Mouse (Mus musculus): ENCODE data around the gene 1500009L16Rik.
A peak's percentile ranks its signal among the peaks of the same experiment; 100 is the strongest.

1500009L16Rik gene

DNA sequence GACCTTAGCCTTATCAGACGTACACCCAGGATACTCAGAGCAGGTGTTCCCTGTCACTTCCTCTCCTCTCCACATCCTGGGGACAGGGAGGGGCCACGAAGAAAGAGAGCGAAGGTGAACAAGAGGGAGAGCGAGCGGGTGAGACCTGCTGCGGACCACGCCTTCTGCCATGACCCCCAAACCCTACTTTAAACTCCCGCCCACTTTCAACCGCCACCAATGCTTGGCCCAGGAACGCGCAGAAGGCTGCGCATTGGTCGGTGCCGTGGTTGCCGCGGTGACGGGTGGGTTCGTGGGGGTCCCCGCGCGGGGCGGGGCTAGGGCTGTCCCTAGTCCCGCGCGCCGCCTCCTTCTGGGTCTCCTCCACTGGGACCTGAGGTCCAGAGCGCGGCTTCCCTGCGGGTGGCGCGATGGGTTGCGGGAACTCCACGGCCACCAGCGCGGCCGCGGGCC, at the start of gene 1500009L16Rik:
TSS of gene 1500009L16Rik (plus strand) at position 287 of the 453 bp plus-strand sequence.
- peak; percentile 43 to 65 for DNase-seq

DNA sequence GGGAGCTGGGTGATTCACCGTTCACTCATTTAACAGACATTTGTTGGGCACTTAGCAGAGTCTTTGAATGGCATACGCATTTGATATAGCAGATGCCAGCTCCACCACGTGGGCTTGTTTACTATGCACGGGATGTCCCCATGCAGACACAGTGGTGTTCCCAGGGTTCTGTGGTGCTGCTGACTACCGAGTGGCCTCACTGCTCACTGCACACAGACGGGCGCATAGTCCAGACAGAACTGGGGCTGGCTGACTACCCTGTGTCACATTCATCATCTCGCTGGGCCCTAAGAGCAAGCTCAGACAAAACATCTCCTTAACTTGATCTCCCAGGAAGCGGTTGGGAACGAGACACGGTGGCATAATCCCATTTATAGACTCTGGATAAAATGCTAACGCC, 41.3 kb upstream of the 1500009L16Rik start:
- DNase-seq, result no peak

DNA sequence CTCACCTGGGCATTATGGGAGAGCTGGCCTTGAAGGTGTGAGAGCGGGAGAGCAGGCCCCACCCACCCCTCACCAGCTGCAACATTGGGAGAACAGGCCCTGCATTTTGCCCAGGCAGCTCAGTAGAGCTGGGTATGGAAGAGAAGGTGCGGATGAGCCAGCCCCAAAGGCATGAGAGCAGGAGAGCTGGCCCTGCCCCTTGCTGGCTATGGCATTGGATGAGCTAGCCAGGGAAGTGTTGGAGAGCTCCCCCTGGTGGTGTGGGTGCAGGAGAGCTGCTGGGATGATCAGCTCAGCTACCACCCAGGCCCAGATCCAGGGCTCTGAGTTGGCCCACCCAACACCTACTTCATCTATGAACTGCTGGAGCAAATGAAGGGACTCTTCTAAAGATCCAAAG, 34.5 kb upstream of the 1500009L16Rik start:
- peak in 1 of 2 experiments; percentile 8 for DNase-seq

DNA sequence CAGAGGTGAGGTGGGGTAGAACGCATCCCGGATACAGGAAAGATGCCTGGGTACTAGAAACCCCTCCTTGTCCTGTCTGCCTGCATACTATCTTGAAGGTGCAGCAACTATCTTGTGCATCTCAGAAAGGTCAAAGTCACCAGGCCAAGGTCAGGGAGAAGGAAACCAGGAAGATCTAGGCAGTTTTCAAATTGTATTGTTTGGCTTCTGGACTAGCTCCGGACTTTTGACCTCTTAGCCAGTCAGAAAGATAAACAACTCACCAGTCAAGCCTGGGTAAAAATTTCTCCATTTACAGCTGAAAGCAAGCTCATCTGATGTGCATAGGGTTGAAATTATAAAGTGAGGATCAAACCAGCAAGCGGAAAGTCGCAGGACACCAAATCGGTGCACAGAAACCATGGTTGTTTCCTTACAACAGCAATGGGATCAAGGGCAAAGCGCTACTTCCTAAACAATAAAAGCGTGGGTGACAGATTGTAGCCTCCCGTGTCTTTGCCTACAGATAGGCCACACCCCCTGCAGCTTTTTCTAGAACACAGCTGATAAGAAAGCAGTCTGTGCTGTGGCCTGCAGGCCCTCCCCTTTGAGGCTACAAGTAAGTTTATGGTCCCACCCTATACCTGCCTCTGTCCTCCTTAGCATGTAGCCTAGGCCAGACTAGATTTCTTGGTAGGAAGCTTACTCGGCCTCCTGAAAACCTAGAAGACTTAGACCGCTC, 30.3 kb upstream of the 1500009L16Rik start:
- no peak for DNase-seq

GRCm38 (mm10) chr10:83696226-83696625, 26.4 kb upstream of the 1500009L16Rik start:
- DNase-seq, result no peak

DNA sequence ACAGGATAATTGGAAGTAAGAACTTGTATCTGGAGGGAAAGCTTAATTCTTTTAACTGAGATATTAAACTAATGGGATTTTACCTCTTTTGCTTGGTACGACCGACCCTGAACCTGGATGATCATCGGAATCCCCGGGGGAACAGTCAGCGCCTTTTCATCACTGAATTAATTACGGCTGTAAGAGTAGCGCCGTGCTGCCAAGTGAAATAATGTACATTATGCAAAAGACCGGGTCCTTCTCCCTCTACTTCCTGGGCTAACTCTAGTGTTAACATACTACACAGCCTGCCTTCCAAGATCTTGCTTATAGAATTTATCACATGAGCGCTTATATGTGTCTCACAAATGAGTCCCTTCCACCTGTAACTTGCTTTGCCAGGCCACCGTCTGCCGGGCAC, 16.0 kb upstream of the 1500009L16Rik start:
- no peak for DNase-seq

DNA sequence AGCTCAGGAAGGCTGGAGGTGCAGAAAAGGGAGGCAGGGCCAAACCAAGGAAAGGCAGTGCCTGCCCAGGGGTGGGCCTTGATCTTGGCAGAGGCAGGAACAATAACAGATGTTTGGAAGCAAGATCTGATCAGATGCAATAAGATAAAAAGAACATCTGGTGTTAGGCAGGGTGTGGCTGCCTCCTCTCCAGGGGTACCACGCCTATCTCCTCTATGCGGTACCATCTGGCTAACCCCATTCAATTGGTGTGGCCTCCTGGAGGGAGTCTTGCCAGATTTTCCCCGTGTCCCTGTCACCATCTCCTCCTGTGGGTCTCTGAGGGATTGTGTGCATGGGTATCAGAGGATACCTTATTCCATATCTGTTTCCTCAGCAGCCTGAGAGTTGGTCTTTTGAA, 12.7 kb upstream of the 1500009L16Rik start:
- DNase-seq, result no peak

DNA sequence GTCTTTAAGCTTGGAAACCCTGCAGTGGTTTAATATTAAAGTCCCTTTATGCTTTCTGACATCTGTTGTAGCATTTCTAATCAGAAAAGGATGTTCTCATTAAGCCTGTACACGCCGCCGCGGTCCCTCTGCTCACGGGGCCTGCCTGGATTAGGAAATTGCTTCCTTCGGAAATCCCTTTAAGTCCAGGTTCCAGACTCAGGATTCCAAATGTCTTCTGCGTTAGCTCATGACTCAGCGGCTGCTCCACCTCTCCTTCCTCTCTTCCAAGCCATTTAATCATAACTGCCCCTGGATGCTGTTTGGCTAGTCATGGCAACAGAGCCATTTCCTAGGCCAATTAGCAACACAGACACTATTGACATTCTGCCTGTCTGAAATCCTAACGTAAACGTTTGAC, 10.9 kb upstream of the 1500009L16Rik start:
- DNase-seq, result no peak

DNA sequence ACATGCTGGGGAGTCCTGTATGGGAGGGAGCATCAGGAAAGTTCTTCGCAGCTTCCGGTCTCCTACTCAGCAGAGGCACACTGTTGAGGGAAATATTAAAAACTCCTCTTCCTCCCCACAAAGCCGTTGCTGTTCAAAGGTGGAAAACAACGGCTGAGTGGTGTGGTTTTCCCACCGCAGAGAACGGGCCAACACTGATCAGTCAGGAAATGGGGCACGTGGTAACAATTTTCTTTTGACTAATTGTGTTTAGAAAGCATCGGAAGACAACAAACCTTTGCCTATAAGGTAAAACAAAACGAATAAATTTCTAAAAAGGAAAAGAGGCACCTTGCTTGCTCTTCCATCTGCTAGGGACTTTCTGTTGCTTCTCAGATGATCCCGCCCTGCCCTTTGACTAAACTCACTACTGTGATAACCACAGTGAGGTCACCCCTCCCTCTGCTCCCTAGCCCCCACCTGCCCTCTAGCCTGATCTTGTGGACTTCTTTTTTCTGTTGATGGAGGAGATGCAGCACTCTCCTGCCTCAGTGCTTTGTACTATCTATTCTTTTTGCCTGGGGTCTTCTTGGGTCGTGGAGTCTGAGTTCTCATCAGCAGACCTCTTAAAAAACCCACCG, 3.7 kb upstream of the 1500009L16Rik start:
- DNase-seq, result no peak

DNA sequence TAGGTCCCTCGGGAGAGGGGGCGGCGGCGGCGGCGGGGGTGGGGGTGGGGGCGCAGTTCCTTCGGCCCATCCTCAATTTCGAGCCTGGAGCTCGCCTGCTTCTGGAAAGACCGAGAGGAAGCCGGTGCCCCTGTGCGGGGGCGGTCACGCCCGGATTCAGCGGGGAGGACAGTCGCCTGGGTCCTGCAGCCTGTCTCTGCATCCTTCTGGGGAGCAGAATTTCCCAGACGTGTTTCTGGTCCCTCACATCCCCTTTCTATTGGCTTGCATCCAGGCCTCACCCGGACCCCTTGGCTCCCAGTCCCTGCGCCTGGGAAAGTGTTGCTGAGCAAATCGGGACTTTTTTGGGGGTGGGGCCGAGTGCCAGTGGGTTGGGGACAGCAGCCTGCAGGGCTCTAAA, 390 bp downstream of the 1500009L16Rik start:
- DNase-seq, result peak in 1 of 2 experiments; percentile 17

GRCm38 (mm10) chr10:83724351-83725059, 1.8 kb downstream of the 1500009L16Rik start:
- no peak for DNase-seq

DNA sequence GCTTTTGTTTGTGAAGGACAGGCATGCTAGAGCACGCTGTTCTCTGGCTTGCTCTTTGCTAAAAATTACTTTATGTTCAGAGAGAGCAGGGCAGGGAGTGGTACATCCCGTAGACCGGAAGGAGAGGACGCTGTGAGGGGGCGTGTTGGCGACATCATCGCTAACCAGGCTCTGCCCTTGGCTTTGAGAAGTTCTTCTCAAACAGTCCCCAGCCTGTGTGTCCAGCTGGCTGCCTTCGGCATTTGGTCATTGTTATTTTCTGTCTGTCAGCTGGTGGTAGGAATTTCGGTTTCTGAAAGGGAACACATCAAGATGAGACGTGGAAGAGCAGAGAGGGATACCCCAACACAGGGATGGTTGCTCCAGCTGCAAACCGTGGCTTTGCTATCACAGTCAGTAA, 3.5 kb downstream of the 1500009L16Rik start:
- DNase-seq, result peak; percentile 11 to 30

- DNase-seq, result peak in 1 of 2 experiments; percentile 41
Observed at GRCm38 (mm10) chr10:83727846-83728245, 5.2 kb downstream of the 1500009L16Rik start.

DNA sequence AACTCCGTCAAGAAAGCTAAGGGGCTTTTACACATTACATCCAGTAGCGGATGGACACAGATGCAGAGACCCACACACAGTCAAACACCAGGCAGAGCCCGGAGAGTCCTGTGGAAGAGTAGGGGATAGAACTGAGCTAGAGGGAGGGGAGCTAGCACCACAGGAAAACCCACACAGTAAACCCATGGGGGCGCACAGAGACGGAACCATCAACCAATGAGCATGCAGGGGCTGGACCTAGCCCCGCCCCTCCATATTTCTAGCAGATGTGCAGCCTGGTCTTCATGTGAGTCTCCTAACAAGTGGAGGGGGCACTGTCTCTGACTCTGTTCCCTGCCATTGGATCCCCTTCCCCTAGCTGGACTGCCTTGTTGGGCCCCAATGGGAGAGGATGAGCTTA, 5.9 kb downstream of the 1500009L16Rik start:
- DNase-seq, result no peak

DNA sequence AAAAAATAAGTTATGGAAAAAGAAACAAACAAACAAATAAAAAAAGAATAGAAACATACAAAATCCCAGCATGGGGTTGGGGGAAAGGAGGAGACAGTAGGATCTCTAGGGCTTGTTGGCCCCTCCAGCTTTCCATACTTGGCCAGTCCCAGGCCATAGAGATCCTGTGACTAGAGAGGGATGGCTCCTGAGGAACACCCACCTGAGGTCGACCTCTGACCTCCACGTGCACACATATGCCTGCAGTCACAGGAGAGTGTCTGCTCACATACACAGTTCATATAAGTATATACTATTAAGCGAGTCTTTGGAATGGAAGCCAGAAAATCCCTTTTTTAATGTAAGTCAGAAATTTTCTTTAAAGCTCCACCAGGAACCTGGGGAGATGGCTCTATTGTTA, 6.4 kb downstream of the 1500009L16Rik start:
- no peak for DNase-seq

DNA sequence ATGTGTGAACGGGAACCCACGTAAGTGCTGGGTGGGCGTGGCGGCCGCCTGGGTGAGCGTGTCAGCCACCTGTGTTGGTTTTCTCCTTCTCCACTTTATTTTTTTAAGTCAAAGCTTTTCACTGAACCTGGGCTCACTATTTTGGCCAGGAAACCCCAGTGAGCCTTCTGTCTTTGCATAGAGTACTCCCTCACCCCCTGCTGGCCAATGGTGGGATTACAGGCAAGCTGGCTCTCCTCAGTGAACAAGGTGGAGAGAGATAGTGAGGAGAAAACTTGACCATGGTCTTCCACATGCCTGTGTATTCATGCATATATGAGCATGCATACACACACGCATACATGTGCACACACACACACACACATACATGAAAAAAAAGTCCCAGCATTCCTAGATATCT, 6.8 kb downstream of the 1500009L16Rik start:
- DNase-seq, result peak; percentile 74 to 95

DNA sequence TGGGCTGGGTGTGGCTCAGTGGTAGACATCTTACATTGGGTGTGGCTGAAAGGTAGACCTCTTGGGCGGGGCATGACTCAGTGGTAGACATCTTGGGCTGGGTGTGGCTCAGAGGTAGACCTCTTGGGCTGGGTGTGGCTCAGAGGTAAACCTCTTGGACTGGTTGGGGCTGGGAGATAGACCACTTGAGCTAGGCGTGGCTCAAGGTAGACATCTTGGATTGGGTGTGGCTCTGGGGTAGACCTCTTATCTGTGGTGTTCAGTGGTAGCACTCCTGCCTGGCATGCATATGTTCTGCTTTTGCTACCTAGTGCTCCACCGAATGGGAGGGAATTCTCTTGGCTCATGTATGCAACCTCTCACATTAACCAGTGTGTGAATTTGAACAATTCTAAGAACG, 11.1 kb downstream of the 1500009L16Rik start:
- DNase-seq, result no peak

DNA sequence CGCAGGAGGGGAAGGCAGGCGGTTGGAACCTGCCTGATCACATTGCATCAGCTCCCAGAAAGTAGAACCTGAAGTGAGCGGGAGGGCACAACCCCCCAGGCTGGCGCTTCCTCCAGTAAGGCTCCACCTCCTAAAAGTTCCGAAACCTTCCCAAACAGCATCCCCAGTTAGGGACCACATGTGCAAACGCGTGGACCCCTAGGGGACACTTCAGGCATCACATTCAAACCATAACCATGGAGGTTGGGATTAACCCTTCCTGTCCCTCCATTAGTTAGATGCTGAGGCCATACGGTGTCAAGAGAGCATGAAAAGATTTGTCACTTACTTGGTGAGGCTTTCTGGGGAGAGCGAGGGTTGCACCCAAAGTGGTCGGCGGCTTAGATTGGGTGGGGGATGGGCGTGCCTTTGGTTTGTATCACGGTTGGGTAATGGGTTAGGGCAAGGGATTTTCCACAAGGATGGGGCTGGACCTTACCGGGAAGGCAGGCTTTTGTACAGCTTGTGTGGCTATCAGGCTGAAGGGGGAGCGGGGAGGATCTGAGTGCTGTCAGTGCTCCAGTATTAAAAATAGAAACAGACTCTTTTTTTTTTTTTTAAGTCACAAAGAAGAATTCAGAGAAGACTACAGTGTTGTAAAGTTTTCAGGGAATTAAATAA, 16.5 kb downstream of the 1500009L16Rik start:
- DNase-seq, result peak in 1 of 2 experiments; percentile 5

DNA sequence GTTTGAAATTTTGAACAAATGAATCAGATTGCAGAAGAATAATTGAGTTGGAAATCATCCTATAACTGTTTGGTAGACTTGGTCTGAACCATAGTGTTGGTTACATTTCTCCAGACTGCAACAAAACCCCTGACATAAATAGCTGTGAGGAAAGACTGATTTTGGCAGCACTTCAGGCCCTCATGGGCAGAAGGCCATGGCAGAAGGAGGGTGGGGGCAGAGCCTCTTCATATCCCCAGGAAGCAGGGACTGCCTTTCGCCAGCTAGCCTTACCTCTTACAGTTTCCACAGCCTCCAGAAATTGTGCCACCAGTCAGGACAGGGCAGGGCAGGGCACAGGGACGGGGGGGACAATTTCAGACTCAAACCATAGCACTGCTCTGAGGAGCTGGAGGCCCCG, 22.0 kb downstream of the 1500009L16Rik start:
- no peak for DNase-seq

DNA sequence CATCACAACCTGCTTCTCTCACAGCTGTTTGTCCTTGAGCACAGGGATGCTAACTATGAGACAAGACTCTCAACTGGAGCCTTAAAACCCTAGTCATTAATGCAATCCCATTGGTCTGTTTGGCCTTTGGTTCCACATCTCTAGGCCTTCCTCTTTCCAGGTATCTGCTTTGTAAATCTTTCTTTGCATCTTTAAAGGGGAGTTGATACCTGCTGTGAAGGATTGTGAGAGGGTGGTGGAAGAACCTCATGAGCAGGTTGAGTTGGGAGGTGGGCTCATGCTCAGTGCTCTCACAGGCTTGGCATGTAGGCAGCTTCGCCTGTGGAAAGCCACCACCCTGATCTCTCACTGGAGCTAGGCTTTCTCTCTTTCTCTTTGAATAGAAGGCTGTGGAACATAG, 30.4 kb downstream of the 1500009L16Rik start:
- DNase-seq, result no peak

DNA sequence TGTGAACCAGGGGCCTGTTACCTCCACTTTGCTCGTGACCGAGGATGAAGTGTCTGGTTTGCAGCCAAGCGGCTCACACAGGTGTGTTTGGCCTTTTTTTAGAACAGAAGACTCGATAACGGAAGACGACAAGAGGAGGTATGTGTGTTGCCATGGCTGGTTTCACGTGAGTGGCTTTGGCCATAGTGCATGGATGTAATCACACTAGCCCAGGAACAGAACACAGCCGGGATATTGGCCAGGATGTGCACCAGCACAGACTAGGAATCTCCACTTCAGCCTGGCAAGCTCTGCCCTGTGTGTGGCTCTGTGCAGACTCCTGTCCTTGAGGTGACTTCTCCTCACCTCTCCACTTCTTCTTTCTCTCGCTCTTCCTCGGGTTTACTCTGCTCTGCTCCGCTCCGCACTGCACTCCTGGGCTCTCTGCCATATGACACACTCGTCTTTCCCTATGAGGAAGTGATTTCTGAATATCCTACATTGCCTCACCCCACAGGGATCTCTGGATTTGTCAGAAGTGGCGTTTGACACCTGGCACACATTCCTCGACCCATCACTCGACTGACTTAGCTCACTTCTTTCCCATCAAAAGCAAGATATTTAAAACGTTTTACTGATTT, 34.8 kb downstream of the 1500009L16Rik start:
- DNase-seq, result no peak

DNA sequence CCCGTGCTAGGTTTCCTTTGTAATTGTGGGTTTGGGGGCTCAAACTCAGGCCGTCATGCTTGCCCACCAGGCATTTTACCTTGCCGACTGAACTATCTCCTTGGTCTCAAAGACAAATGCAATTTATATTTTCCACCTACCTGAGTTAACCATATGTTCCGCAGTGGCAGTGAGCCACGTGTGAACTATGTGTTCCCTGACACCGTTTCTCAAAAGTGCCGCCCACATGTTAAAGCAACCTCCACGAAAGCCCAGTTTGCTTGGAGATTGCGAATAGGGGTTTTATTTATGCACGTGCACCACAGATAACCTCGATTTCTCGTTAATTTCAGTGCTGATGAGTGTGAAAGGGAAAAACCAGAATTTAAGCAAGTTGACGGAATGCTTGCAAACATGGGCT, 36.1 kb downstream of the 1500009L16Rik start:
- DNase-seq, result no peak

DNA sequence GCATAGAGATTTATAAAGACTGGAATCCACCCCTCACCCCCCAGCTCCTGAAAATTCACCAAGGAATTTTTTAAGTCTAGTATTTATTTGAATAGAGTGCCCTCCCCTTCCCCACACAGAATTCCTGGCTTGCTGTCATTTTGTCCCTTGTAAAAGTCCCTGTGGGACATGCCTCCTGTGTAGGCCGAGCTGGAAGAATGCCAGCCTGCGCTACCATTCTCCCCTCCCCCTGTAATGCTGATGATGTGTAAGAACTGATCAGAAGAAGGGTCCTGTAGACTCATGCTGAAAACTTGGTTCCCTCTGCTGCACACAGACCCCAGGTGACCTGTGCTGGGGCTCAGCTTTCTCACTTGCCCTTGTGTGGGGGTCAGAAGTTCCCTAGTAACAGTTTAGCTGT, 37.9 kb downstream of the 1500009L16Rik start:
- no peak for DNase-seq
